Mouse (Mus musculus): ENCODE data around the gene Paics. TPM values are rescaled to one million over a fixed set of nuclear protein-coding genes. Genes with fewer than 3 reads are reported as not detected.

Paics gene
- total and polyA plus RNA-seq, 2 experiments from 2014 or later: 142 to 152 TPM

DNA sequence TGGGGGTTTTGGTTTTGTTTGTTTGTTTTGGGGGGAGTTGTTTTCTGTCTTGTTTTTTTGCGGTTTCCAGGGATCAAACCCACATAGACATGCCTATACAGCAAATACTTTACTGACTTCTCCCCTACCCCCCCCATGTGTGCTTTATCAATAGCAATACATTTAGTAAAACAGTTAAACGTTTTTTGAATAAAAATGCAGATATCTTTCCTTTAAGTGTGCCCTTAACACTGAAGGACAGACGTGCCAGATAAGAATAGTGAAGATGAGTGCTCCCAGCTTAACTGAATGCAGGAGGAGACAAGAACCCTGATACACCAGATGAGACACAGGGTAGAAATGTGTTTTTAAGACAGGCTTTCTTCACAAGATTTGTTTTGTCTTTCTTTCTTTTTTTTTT, 60.0 kb downstream of the Paics start:
- no peak overlapping the region for H3K4me2 ChIP-seq (ENCODE audit: low read depth)
- DNase-seq: no peak
- no peak for ATAC-seq
- H3K4me1 ChIP-seq (ENCODE audit: insufficient read depth): no peaks in the 10 kb centered on the region
- H3K9me3 ChIP-seq (ENCODE audit: low read length): no peaks in the 10 kb centered on the region
- H3K27ac ChIP-seq (ENCODE audit: low read depth, low read length): no peak overlapping the region
- no peaks in the 10 kb centered on the region for H3K27me3 ChIP-seq (ENCODE audit: insufficient read depth, low read length)
- H3K9ac ChIP-seq: no peak overlapping the region
- H3K36me3 ChIP-seq (ENCODE audit: insufficient read depth): no peaks in the 10 kb centered on the region
- WGBS: 68% methylated on average over 3 of the region's 3 CpGs
- H3K4me3 ChIP-seq (ENCODE audit: low read depth, low read length): no peak overlapping the region
- no peak for TF ChIP-seq CTCF (IDR thresholded peaks at IDR 0.05; ENCODE audit: low read depth)

DNA sequence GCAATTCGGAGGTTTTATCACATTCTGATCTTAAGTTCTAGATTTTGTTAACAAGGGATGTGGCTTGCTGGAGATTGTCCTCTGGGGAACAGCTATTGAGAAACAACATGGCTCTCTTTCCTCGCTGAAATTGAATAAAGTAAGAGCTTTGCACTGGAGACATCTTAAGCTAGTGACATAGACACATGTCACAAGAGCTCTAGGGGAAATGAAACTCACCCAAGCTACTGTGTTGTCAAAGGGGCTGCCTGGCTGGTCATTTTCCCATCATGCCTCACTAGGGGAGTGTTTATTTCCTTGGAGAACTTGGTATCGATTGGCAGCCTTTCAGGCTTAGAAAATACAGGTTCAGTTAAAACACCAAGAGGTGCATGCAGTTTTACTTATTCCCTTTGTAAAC, 62.1 kb downstream of the Paics start:
- Histone ChIP-seq H3K4me1 (ENCODE audit: insufficient read depth) (no peaks in the 10 kb centered on the region), H3K4me3 (ENCODE audit: low read depth, low read length) (no peak overlapping the region), H3K36me3 (ENCODE audit: insufficient read depth) (no peaks in the 10 kb centered on the region), H3K9ac (no peak overlapping the region), H3K27me3 (ENCODE audit: insufficient read depth, low read length) (no peaks in the 10 kb centered on the region), H3K4me2 (ENCODE audit: low read depth) (no peak overlapping the region), H3K27ac (ENCODE audit: low read depth, low read length) (no peak overlapping the region), H3K9me3 (ENCODE audit: low read length) (no peaks in the 10 kb centered on the region)
- 81% methylated on average over 3 of the region's 3 CpGs for WGBS
- ATAC-seq (no peak), DNase-seq (no peak)
- no peak for TF ChIP-seq CTCF (IDR thresholded peaks at IDR 0.05; ENCODE audit: low read depth)

DNA sequence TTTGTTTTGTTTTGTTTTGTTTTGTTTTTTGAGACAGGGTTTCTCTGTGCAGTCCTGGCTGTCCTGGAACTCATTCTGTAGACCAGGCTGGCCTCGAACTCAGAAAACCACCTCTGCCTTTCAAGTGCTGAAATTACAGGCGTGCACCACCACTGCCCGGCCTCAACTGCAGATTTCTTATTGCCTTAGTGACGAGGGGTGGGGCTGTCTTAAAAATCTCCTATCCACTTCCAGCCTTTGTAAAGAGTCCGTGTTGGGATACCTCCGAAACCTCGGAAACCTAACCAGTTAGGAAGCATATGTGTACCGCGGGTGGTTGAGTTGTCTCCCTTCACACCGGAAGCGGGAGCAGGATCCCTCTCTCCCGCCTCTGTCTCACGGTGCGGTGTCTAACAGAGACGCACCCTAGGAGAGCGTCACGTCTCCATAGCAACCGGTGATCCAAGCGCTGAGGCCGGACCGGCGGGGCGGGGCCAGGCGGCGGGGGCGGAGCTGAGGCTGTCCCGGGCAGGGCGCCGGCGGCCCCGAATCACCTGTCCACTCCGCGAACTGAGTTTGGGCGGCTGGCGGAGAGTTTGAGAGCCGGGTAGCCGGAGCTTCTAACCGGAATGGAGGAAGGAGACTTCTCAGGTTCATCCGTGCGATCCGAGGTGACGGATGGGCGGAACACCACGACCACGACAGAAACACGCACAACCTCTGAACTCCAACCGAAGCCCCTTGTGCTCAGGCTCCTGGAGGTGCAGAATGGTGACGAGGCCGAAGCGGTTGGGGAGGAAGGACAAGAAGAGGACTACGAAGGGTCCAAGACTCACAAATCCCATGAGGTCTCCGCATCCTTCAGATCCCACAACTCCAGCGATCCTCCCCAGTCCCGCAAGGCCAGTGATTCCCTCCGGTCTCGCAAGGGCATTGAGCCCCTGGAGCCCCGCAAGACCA, 64.7 kb downstream of the Paics start, which contains the start of gene Thegl:
Gene Thegl, plus strand, starts transcription at position 480 of the 939 bp plus-strand sequence.
- H3K4me2 ChIP-seq (ENCODE audit: low read depth): peak within 1 kb of the TSS; percentile 81
- no peak within 1 kb of the TSS for H3K27ac ChIP-seq (ENCODE audit: low read depth, low read length)
- no peaks in the 10 kb centered on the region for H3K9me3 ChIP-seq (ENCODE audit: low read length)
- ATAC-seq (peak; percentile 99), DNase-seq (peak; percentile 86)
- WGBS: 8% methylated on average over 57 of the region's 57 CpGs
- no peaks in the 10 kb centered on the region for H3K27me3 ChIP-seq (ENCODE audit: insufficient read depth, low read length)
- no peaks in the 10 kb centered on the region for H3K36me3 ChIP-seq (ENCODE audit: insufficient read depth)
- peak within 1 kb of the TSS; percentile 55 for H3K4me3 ChIP-seq (ENCODE audit: low read depth, low read length)
- peak within 1 kb of the TSS; percentile 51 for H3K9ac ChIP-seq
- TF ChIP-seq CTCF (IDR thresholded peaks at IDR 0.05; ENCODE audit: low read depth): no peak
- no peaks in the 10 kb centered on the region for H3K4me1 ChIP-seq (ENCODE audit: insufficient read depth)

Other genes starting within 250 kb of the Paics start
- 16.1 and 18.8 TPM in 2 replicates for gene Aasdh, start 45.8 kb upstream of the Paics start, total RNA-seq (2014; rRNA removed)
- 6.7 and 13.3 TPM in 2 replicates for gene Aasdh, start 45.8 kb upstream of the Paics start, polyA plus RNA-seq (2015; fragmentation: Nextera tagmentation; extraction: Ambion mirVana)
- gene Ppat, start 271 bp downstream of the Paics start, total RNA-seq (2014; rRNA removed): 15.3 and 16.1 TPM in 2 replicates
- 10.5 and 11.2 TPM in 2 replicates for gene Ppat, start 271 bp downstream of the Paics start, polyA plus RNA-seq (2015; fragmentation: Nextera tagmentation; extraction: Ambion mirVana)
- 79.6 and 92.1 TPM in 2 replicates for gene Srp72, start 23.4 kb downstream of the Paics start, total RNA-seq (2014; rRNA removed)
- gene Srp72, start 23.4 kb downstream of the Paics start, polyA plus RNA-seq (2015; fragmentation: Nextera tagmentation; extraction: Ambion mirVana): 71.1 and 79.7 TPM in 2 replicates
- not detected in 2 replicates for gene Arl9, start 52.7 kb downstream of the Paics start, total RNA-seq (2014; rRNA removed)
- not detected in 2 replicates for gene Arl9, start 52.7 kb downstream of the Paics start, polyA plus RNA-seq (2015; fragmentation: Nextera tagmentation; extraction: Ambion mirVana)
- 0.77 and 0.86 TPM in 2 replicates for gene Thegl, start 64.7 kb downstream of the Paics start, total RNA-seq (2014; rRNA removed)
- gene Thegl, start 64.7 kb downstream of the Paics start, polyA plus RNA-seq (2015; fragmentation: Nextera tagmentation; extraction: Ambion mirVana): 1.5 and 1.6 TPM in 2 replicates
- gene Hopx, start 163.8 kb downstream of the Paics start, total RNA-seq (2014; rRNA removed): 26.1 and 28.1 TPM in 2 replicates
- 2.7 and 2.8 TPM in 2 replicates for gene Hopx, start 163.8 kb downstream of the Paics start, polyA plus RNA-seq (2015; fragmentation: Nextera tagmentation; extraction: Ambion mirVana)